Mouse (Mus musculus): Measurements from ENCODE around the gene Mbl1.

The Mbl1 gene

GRCm38 (mm10) chr14:41189496-41189895 lies 38.2 kb downstream of the Mbl1 start:
- DNase-seq (ENCODE audit: low read depth, low spot score), result no peak

DNA sequence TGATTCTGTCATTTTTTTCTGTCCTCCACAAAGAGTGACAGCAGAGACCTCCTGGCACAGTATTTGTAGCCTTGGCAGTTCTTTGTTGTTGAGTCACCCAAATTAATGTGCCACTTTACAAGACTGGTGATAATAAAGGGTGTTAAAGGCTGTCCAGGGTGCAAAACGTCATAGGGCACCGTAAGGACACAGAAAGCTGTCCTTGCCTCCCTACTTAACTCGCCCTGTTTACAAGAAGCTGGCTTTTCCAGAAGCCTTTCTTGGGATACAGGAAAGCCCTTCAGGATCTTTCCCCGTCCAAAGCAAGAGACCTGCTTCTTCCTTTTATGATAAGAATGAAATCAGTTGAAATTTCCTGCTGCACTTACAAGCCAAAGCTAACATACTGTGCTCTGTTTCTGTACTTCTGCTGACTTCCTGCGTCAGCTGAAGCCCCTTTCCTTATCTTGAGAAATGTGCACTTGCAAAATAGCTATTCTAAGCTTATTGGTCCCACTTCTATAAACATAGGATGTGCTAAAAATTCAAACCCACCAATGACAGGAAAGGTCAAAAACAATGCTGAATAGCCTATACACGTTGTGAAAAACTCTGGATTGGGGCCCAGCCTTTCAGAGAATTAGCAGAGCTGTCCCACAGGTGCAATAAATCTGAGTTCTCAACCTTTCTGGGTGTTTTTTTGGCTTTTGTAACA lies 46.9 kb downstream of the Mbl1 start:
- DNase-seq (ENCODE audit: low read depth, low spot score), result peak; percentile 2
